Mouse (Mus musculus) neural tube, embryonic 11.5 days (tissue): ENCODE results near the gene Gltp. TPM values are rescaled to one million over a fixed set of nuclear protein-coding genes. Genes with fewer than 3 reads are reported as not detected.

Experiments
- ATAC-seq: fragments of 200-750 bp; cut with Nextera tagmentation; 2 replicates; pipeline ENCODE4 v1.8.0; 2017; ENCODE audit warnings: moderate number of reproducible peaks, mild to moderate bottlenecking, moderate TSS enrichment, moderate library complexity; ENCODE audit not compliant: insufficient read depth, low FRiP score, low TSS enrichment
- DNase-seq: peaks from one replicate; pipeline ENCODE4 v3.0.0-alpha.2; 2015; ENCODE audit warnings: low spot score
- H3K27ac ChIP-seq: fragments of 300-500 bp; sonication (generic); 2 replicates; pipeline ENCODE4 v1.5.1; 2014; ENCODE audit warnings: low read depth, mild to moderate bottlenecking, low read length
- H3K27me3 ChIP-seq: fragments of 300-500 bp; sonication (generic); 2 replicates; pipeline ENCODE4 v1.6.1; 2014; ENCODE audit warnings: mild to moderate bottlenecking, low read length, mixed read lengths; ENCODE audit not compliant: control insufficient read depth, insufficient read depth
- H3K36me3 ChIP-seq: fragments of 300-500 bp; sonication (generic); 2 replicates; pipeline ENCODE4 v1.6.1; 2014; ENCODE audit warnings: mild to moderate bottlenecking, low read length, moderate library complexity, mixed read lengths; ENCODE audit not compliant: control insufficient read depth, insufficient read depth
- H3K4me1 ChIP-seq: fragments of 300-500 bp; sonication (generic); 2 replicates; pipeline ENCODE4 v1.6.1; 2014; ENCODE audit warnings: low read length, mixed read lengths; ENCODE audit not compliant: control insufficient read depth, insufficient read depth
- H3K4me2 ChIP-seq: fragments of 300-500 bp; sonication (generic); 2 replicates; pipeline ENCODE4 v1.6.1; 2014; ENCODE audit warnings: low read depth, mild to moderate bottlenecking, moderate library complexity
- H3K4me3 ChIP-seq: fragments of 300-500 bp; sonication (generic); 2 replicates; pipeline ENCODE4 v1.5.1; 2014; ENCODE audit warnings: low read depth, low read length
- H3K9ac ChIP-seq: fragments of 300-500 bp; sonication (generic); 2 replicates; pipeline ENCODE4 v1.6.1; 2014; ENCODE audit warnings: mild to moderate bottlenecking, low read length
- H3K9me3 ChIP-seq: fragments of 300-500 bp; sonication (generic); 2 replicates; pipeline ENCODE4 v1.6.1; 2016; ENCODE audit warnings: low read length; ENCODE audit not compliant: control insufficient read depth
- WGBS: fragments of 180-500 bp; shearing (Covaris S2); extraction: QIAGEN DNeasy Blood & Tissue Kit; methylation state at CpG from one replicate; pipeline ENCODE4 v1.1.7; 2014; 5-methylcytosine and 5-hydroxymethylcytosine counted together
- polyA plus RNA-seq: library from polyadenylated mRNA; unstranded; fragments of >200 nt; fragmentation: Nextera tagmentation; extraction: Ambion mirVana; gene quantifications from 2 replicates; pipeline ENCODE4 v1.2.1, GENCODE M21; 2014

The Gltp gene
- polyA plus RNA-seq, result 68.9 and 72.6 TPM in 2 replicates

DNA sequence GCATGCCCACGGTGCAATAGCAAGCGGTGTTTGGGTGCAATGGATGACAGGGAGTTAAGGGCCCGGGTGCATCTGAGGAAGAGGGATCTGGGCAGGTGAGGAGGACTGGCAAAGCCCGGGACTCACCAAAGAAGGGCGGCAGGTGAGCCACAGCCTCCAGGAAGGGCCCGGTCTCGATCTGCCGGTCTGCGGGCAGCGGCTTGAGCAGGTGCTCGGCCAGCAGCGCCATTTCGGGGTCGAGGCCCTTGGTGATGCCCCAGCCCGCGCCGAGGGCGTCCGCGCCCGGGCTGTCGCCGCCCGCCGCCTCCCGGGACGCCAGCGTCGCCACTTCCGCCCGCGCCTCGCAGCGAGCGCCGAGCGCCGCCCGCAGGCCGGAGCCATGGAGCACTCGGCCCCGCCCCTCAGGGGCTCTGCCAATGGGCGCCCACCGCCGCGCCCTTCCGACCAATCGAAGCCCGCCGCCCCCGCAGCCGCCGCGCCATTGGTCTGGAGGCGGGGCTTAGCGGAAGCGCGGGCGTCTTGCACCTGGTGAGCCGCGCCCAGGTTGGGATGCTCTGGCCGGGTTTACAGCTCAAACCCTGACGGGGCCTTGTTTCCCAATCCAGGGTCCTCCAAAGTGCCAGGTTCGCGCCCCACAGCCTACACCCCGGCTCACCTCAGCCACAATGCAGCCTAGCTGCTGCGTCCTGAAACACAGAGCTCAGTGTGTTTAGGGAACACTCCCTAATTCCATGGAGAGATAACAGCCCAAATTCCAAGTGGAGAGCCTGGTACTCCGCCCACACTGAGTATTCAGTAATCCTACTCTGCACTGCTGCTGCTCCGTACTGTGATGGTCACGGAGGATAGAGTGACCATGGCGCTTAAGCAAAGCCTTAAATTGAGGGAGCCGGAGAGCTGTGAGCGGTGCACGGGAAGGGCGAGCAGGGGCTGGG, at the start of gene Gltp:
Gene Gltp (minus strand): TSS at position 352 of the 935 bp plus-strand sequence.
- peak within 1 kb of the TSS; percentile 75 for H3K4me3 ChIP-seq
- H3K36me3 ChIP-seq, result no peaks in the 10 kb centered on the region
- no peak within 1 kb of the TSS for H3K27ac ChIP-seq
- ATAC-seq, result peak; percentile 98
- peak within 1 kb of the TSS; percentile 81 for H3K9ac ChIP-seq
- H3K9me3 ChIP-seq, result no peaks in the 10 kb centered on the region
- WGBS, result 6% methylated on average over 49 of the region's 75 CpGs
- DNase-seq, result peak; percentile 95
- H3K27me3 ChIP-seq, result no peaks in the 10 kb centered on the region
- H3K4me1 ChIP-seq, result peaks cover 8% of the 10 kb centered on the region; the same call in 1 of the 2 replicates
- peak within 1 kb of the TSS; percentile 95 for H3K4me2 ChIP-seq

DNA sequence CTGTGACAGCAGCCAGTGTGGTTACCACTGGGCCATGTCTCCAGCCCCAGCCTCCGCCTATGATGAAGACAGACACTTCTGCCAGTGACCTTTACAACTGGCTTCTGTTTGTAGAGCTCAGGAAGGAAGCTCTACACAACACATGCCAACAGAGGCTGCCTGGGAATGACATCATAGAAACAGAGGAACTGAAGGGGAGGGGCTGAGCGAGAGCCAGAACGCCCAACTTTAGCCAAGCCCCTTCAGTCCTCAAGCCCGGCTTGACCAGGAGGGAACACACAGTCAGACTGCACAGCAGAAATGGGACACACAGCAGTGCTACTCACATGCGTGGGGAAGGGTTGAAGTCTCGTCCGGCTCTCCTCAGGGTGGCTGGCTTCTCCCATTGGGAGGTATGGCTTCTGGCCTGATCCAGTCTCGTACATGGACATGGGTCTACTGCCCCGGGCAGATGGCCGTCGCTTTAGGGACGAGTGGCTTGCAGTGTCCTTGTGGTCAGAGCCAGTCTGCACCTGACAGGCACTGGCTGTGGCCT, 48.0 kb upstream of the Gltp start:
- Histone ChIP-seq H3K9me3 (no peaks in the 10 kb centered on the region), H3K4me2 (no peak overlapping the region), H3K4me3 (no peak overlapping the region), H3K36me3 (peaks cover 12% of the 10 kb centered on the region), H3K4me1 (no peaks in the 10 kb centered on the region), H3K9ac (no peak overlapping the region), H3K27ac (no peak overlapping the region), H3K27me3 (no peaks in the 10 kb centered on the region)
- ATAC-seq (no peak), DNase-seq (no peak)
- WGBS, result 87% methylated on average over 12 of the region's 12 CpGs

DNA sequence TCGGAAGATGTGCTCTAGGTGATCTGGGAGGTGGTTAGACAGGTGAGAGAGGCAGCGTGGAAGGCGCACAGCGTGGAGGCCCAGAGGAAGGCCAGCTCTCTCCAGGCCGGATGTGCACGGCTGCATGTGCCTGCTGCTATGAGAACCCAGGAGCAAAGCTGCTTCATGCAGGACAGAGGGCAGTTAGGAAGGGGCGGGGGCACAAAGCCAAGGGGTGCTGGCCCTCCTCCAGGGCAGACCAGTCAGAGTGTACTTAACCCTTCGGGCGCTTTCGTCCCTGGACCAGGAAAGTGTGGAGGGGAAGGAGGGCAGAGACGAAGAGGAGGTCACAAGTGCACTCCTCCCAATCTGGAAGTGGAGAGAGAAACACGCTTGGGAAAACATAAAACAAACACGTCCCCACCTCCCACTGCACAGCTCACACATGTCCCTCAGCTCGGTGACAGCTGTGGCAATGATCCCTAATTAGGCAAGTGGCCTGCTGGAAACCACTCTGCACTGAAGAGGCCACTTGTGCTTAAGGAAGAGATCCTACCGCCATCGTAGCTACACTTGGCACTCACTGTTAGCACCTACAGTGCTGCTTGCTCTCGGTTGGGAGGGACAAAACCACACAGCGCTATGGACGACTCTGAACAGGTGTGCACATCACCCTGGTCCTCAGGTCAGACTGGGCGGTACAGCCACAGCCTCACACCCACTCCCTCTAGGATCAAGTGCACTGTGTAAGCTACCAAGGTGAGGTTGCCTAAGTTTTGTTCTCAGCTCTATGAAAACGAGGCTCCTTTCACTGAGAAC, 46.5 kb upstream of the Gltp start:
- no peaks in the 10 kb centered on the region for H3K9me3 ChIP-seq
- no peak overlapping the region for H3K27ac ChIP-seq
- H3K4me2 ChIP-seq, result no peak overlapping the region
- no peak overlapping the region for H3K9ac ChIP-seq
- H3K4me3 ChIP-seq, result no peak overlapping the region
- no peaks in the 10 kb centered on the region for H3K4me1 ChIP-seq
- H3K27me3 ChIP-seq, result no peaks in the 10 kb centered on the region
- WGBS, result 85% methylated on average over 21 of the region's 21 CpGs
- DNase-seq (no peak), ATAC-seq (no peak)
- H3K36me3 ChIP-seq, result peaks cover 15% of the 10 kb centered on the region

DNA sequence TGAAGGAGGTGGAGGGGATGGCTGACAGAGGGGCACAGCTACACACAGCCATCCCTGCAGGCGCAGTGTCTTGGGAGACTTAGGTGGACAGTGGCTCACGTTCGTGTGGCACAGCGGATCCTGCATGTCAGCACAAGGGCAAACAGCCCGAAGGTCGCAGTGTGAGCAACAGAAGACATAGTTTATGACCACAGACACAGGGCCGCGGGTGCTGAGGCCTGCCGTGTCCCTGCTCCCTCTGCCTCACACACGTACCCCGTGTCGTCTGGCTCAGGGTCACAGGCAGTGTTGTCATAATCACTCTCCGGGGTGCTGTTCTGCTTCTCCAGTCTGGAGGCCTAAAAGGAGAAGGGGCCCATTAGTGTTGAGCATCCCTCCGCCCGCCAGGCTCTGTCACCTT, 42.8 kb upstream of the Gltp start:
- no peak overlapping the region for H3K4me2 ChIP-seq
- no peak overlapping the region for H3K27ac ChIP-seq
- no peak overlapping the region for H3K4me3 ChIP-seq
- no peak for DNase-seq
- no peaks in the 10 kb centered on the region for H3K4me1 ChIP-seq
- H3K36me3 ChIP-seq, result peaks cover 20% of the 10 kb centered on the region
- ATAC-seq, result no peak
- no peaks in the 10 kb centered on the region for H3K27me3 ChIP-seq
- no peaks in the 10 kb centered on the region for H3K9me3 ChIP-seq
- 90% methylated on average over 15 of the region's 15 CpGs for WGBS
- H3K9ac ChIP-seq, result no peak overlapping the region

DNA sequence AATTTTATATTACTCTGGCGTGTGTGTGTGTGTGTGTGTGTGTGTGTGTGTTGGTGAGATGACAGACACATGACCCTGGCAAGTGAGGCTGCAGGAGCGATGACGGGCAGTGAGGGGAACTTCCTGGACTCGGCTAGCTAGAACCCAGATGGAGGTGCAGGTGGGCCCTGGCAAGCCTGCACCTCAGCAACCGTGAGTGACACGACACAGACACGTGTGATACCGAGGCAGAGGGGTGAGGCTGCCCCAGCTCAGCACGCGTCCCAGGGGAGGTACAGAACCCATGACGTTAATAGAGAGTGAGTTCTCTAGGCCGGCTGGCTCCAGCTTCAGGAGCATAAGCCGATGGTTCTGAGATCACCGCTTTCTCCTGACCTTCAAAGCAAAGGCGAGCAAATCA, 41.2 kb upstream of the Gltp start:
- H3K9me3 ChIP-seq, result no peaks in the 10 kb centered on the region
- no peaks in the 10 kb centered on the region for H3K27me3 ChIP-seq
- no peak overlapping the region for H3K27ac ChIP-seq
- WGBS, result 93% methylated on average over 15 of the region's 15 CpGs
- ATAC-seq, result no peak
- H3K36me3 ChIP-seq, result peaks cover 22% of the 10 kb centered on the region
- H3K4me3 ChIP-seq, result no peak overlapping the region
- no peak overlapping the region for H3K9ac ChIP-seq
- H3K4me1 ChIP-seq, result no peaks in the 10 kb centered on the region
- H3K4me2 ChIP-seq, result no peak overlapping the region
- no peak for DNase-seq

DNA sequence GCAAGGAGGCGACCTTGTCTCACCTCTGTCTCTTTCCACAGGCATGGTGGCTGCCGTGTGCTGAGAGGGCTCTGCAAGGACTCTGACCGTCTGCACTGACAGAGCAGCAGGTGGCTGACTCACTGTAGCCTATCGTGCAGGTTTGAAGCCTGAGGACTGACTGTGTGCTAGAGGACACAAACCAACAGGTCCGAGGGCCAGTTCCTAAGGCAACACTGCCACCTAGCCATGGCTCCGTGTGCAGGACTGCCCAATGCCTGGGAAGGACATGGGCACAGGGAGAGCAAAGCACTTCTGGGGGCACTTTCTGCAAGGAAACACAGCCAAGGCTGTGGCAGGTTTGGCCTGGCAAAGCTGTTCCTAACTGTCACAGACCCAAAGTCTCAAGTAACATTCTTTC, 40.7 kb upstream of the Gltp start:
- H3K36me3 ChIP-seq, result peaks cover 19% of the 10 kb centered on the region
- H3K4me2 ChIP-seq, result no peak overlapping the region
- no peak overlapping the region for H3K4me3 ChIP-seq
- no peaks in the 10 kb centered on the region for H3K9me3 ChIP-seq
- DNase-seq (no peak), ATAC-seq (no peak)
- H3K9ac ChIP-seq, result no peak overlapping the region
- H3K27ac ChIP-seq, result no peak overlapping the region
- no peaks in the 10 kb centered on the region for H3K27me3 ChIP-seq
- WGBS, result 73% methylated on average over 6 of the region's 6 CpGs
- no peaks in the 10 kb centered on the region for H3K4me1 ChIP-seq

DNA sequence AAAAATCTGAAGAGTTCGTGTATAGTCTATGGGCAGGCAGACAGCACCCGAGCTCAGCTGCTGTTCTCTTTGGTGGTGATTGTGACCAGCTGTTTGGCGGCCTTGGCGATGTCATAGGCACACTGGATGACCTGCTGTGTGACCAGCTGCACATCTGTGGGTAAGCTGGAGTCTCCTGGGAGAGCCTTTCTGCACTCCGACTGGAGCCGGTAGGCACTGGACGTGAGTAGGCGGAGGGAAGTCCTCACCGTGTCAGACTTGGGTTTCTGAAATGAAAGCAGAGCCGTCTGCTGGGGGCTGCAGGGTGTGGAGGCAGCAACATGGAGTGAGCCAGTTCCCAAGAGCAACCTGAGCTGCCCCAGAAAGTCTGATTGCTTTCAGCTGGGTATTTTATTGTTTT, 39.3 kb upstream of the Gltp start:
- peaks cover 17% of the 10 kb centered on the region for H3K36me3 ChIP-seq
- H3K9ac ChIP-seq, result no peak overlapping the region
- ATAC-seq (no peak), DNase-seq (no peak)
- H3K27ac ChIP-seq, result no peak overlapping the region
- no peaks in the 10 kb centered on the region for H3K9me3 ChIP-seq
- WGBS, result 66% methylated on average over 10 of the region's 10 CpGs
- no peaks in the 10 kb centered on the region for H3K27me3 ChIP-seq
- H3K4me2 ChIP-seq, result no peak overlapping the region
- H3K4me1 ChIP-seq, result no peaks in the 10 kb centered on the region
- no peak overlapping the region for H3K4me3 ChIP-seq

DNA sequence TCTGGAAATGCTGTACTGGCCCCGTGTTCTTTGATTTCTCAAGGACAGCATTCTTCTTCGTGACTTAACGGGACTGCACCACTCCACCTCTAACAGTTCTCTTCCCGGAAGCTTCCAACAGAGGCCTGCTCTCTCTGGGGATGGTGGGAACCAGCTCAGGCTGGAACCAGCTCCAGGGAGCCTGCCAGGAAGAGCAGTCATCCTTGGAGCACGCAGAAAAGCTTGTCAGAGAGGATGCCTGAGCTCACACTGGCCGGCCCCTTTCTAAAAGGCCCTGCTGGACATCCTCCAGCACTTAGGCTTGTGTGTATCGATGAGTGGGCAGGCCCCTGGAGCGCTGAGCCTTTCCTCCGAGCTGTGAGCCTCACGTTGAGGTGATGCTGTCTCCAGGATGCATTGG, 37.4 kb upstream of the Gltp start:
- DNase-seq (no peak), ATAC-seq (no peak)
- 91% methylated on average over 10 of the region's 10 CpGs for WGBS
- Histone ChIP-seq H3K27ac (no peak overlapping the region), H3K9me3 (no peaks in the 10 kb centered on the region), H3K27me3 (no peaks in the 10 kb centered on the region), H3K9ac (no peak overlapping the region), H3K4me2 (no peak overlapping the region), H3K4me3 (no peak overlapping the region), H3K4me1 (no peaks in the 10 kb centered on the region), H3K36me3 (peaks cover 16% of the 10 kb centered on the region)
